16 mouse cellular contexts compared by ENCODE assay signal in the genomic region with DNA sequence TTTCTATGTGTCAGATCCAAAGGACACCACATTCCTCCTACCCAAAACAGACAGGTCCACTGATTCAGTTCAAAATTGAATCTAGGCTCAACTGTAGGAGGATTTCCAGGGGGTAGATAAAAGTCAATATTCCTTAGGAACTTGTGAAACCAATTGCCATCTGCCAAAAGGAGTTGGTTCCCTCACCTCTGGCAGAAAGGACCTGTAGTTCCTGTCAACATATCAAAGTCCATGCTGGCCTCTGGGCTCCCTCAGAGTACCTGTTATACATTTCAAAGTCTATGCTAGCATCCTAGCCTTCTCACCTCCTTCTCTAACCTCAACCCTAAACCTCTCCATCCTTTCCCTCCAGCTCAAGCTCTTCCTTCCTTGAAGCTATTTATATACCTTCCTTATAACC.
"Had no signal": no experiment of that assay in that cellular context is flagged by ENCODE, and none has a peak within 500 bp of the region (broad histone marks: within the 10 kb centered on the region; RNA-seq: fewer than 3 reads in every experiment).

No protein-coding gene starts in this region.

- H3K36me3 ChIP-seq: neural tube, embryonic 13.5 days; neural tube, embryonic 15.5 days; stomach, embryonic 15.5 days had no signal

- H3K4me3 ChIP-seq: neural tube, embryonic 13.5 days; neural tube, embryonic 15.5 days; stomach, embryonic 15.5 days had no signal

- DNase-seq: retina, postnatal 1 day; right cerebral cortex, adult 18-20 months; right cerebral cortex, postnatal 14 days; right cerebral cortex, postnatal 25 days; right cerebral cortex, postnatal 4 days; spleen, adult 18-20 months; thymus, adult 18-20 months; thymus, adult 2 months; thymus, postnatal 14 days; thymus, postnatal 25 days; thymus, postnatal 36 days; thymus, postnatal 4 days had no signal

- H3K27me3 ChIP-seq: neural tube, embryonic 13.5 days; neural tube, embryonic 15.5 days; stomach, embryonic 15.5 days had no signal

- H3K4me2 ChIP-seq: neural tube, embryonic 13.5 days; neural tube, embryonic 15.5 days; stomach, embryonic 15.5 days had no signal

- H3K9me3 ChIP-seq: neural tube, embryonic 13.5 days; neural tube, embryonic 15.5 days; stomach, embryonic 15.5 days had no signal

- H3K9ac ChIP-seq: neural tube, embryonic 13.5 days; neural tube, embryonic 15.5 days; stomach, embryonic 15.5 days had no signal

- H3K4me1 ChIP-seq: neural tube, embryonic 13.5 days; neural tube, embryonic 15.5 days; stomach, embryonic 15.5 days had no signal

- H3K27ac ChIP-seq: neural tube, embryonic 13.5 days; neural tube, embryonic 15.5 days; stomach, embryonic 15.5 days; stomach, postnatal 0 days had no signal
